Mouse (Mus musculus): Measurements from ENCODE around the gene Cdc42ep1.

The Cdc42ep1 gene

DNA sequence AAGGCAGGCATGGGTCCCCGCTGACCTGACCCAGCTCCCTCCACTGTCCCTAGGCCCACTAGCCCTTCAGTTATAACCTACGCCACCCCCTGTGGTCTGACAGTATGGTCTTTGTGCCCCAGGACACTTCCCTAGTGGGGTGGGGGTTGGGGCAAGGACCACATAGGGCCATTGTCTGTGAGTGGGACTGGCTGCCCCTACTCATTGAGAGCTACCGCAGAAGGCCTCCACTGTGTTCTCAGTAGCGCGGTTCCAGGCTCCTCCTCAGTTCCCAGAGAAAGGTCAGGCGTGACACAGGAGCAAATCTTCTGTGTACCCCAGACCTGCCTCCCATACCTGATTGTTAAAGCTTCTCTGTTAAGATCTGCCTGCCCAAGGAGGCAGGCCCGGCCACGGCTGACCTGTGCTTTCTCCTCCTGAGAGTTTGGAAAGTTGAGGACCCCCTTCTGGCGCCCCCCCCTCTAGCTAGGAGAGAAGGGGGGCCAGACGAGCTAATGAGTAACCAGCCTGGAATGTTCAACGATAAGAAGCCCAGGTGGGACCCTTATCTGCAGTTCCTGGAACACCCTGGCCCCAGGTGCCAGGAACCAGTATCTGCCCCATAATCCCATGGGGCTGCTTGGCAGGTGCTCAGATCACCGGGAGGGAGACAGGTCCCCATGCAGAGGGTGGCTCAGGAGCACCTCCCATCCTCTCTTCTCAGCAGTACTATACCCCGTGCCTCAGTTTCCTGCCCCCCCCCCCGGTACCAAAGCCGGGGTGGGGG, 7.8 kb downstream of the Cdc42ep1 start:
- DNase-seq (ENCODE audit: low spot score), result no peak

DNA sequence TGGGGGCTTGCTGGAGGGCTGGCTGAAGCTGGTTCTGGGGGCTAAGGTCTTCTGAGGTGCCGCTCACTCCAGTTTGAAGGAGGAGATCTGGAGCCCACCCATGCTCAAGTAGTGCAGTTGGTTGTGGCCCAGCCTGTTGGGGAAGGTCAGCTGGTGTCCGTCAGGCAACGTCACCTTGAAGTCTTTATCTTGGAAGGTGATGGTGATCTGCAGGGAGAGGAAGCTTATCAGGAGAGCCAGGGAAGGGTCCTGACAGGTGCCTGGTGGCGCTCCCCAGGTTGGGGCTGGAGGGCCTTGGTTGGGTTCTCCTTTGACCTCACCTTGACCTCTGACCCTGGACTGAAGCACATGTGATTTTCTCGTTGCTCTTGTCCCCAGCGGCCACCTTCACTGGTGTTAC, 8.5 kb downstream of the Cdc42ep1 start:
- no peak for DNase-seq (ENCODE audit: low spot score)

DNA sequence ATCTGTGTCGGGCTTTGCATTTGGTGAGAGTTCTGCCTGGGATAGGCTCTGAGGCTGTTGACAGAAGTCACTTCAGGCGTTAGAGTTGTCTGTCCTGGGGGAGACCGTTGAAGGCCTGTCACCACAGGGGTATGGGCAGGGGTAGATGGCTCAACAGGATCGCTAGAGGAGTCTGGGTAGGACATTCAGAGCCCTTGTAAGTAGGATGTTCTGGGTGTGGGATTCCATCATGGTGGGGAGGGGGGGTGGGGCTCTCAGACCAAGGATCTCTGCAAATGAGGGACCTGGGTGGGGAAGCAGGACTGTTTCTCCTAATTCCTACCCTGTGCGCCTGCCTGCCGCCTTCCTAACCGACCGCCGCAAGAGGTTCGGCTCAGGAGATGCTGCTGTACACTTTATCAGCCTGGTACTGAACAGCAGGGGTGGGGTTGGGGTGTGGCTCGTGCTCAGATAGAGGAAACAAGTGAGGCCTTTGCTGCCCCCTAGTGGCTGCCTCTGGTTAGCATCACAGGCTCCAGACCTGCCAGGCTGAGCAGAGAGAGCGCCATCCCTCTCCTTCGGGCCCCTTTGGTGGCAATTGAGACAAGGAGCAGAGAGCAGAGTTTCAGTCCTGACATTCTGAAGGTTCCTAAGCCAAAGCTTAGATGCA, 9.2 kb downstream of the Cdc42ep1 start:
- peak; percentile 94 for DNase-seq (ENCODE audit: low spot score)

DNA sequence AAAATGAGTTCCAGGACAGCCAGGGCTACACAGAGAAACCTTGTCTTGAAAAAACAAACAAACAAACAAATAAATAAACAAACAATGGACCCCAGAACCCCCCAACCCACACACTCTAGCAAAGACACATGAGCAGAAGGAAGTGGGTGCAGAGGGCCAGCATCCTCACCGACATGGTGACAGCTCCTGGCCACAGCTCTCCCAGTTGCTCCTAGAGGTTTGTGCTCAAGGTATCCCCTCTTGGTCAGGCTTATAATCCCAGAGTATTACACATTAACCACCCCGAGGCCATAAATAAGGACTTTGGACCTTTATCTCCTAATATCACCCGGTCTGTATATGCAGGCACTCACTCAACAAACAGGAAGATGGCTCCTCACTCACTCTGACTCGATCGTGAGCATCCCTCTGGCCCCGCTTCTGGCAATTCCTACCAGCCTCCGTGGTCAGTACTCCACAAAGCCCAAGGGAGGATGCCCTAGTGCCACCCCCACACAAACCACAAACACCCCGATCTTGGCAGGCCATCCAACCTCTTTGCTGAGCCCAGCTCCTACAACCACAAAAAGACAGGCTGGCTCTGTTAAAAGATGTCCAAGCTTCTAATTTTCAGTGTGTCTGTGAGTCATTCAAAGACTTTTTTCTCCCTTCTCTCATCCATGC, 13.0 kb downstream of the Cdc42ep1 start, which contains the start of gene Lgals2:
Gene Lgals2 (minus strand): TSS at position 227 of the 663 bp plus-strand sequence.
- no peak for DNase-seq (ENCODE audit: low spot score)

DNA sequence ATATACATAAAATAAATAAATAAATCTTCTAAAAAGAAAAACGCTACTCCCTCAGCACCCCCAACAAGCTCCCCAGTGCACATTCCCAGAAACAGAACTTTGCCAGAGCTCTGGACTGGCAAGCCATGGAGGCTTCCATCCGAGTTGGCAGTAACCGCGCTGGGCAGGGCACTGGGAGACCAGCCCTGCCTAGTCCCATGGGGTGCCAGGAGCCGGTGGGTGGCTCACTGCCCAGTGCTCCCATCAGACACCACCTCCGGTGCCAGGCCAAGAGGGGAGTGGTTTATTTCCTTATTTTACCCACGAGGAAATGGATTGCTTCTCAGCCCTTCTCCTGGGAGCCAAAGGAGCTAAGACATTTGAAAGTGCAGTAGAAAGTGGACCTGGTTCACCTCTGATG, 14.6 kb downstream of the Cdc42ep1 start:
- no peak for DNase-seq (ENCODE audit: low spot score)

DNA sequence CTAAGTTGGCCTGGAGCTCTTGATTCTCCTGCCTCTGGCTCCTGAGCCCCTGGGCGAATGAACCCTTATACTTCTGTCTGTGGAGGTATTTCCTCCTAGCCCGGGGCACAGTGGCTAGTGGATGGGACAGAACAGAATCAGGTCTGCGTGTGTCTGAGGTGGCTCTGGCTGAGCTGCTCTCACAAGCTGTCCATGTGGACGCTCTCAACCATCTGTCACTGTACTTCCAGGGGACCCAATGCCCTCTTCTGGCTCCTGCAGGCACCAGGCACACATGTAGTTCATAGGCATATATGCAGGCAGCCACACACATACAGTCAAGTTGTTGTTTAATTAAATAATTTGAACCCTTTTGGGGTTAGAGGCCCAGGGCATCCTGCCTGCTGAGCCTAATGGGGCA, 16.9 kb downstream of the Cdc42ep1 start:
- no peak for DNase-seq (ENCODE audit: low spot score)

DNA sequence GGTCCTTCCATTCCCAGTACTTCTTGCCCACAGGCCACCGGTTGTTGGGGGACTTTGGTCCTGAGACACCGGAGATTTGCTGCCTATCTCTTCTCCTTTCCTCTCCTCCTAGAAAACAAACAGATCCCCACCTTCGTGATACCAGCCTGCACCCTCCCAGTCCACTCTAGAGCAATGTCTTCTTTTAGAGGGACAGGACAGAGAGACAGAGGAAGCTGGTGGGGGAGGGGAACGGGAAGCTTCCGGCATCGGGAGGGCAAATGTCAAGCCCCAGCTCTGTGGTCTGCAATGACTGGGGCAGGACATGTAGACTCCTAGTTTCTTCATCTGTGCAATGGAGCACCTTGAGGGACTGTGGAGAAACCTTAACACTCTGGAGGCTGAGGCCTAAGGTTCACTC, 17.3 kb downstream of the Cdc42ep1 start:
- DNase-seq (ENCODE audit: low spot score), result no peak

DNA sequence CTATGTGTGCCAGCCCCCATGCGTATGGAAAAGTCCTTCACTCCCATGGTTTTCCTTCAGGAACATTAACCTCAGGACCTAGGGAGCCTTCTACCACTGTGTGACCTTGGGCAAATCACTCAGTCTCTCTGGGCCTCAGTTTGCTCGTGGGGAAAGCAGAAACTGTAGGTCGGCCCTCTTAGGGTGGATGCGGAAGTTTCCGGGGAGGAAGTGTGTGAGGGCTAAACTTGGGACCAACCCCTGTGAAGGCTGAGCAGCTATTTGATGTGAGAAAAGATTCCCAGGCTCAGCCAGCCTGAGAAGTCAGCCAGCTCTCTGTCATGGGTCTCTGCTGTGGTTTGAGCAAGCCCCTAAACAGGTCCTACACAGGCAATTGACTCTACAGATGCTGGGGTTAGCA, 19.9 kb downstream of the Cdc42ep1 start:
- DNase-seq (ENCODE audit: low spot score), result no peak

DNA sequence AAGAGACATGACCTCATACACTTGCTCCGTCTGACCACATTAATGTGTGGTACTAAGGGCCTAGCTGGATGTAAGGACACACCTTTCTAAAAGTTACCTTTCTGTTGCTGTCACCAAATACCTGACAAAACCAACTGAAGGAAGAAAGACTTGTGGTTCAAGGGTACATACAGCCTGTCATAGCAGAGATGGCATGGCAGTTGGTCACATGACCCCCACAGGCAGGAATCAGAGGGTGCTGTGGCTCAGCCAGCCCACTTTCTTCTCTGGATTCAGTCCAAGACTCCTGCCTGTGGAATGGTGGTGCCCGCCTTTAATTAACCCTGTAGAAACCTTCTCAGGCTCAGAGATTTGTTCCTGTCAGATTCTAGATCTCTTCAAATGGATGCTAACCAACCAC, 20.7 kb downstream of the Cdc42ep1 start:
- no peak for DNase-seq (ENCODE audit: low spot score)

DNA sequence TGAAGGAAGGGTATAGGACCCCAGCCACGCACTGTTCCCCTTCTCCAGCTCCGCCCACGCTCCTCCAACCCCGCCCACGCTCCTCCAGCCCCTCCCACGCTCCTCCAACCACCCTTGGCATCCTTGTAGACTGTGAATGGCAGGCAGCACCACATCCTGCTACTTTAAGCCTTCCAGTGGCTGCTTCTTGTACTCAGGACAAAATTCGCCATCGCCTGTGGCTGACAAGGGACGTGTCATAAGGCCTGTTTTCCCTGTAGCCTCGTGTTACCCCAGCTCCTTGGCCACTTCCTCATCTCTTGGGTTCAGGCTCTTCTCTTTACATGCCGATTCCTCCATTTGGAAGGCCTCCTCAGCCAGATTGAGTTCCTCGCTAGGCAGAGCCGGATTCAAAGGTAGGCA, 21.4 kb downstream of the Cdc42ep1 start:
- no peak for DNase-seq (ENCODE audit: low spot score)

DNA sequence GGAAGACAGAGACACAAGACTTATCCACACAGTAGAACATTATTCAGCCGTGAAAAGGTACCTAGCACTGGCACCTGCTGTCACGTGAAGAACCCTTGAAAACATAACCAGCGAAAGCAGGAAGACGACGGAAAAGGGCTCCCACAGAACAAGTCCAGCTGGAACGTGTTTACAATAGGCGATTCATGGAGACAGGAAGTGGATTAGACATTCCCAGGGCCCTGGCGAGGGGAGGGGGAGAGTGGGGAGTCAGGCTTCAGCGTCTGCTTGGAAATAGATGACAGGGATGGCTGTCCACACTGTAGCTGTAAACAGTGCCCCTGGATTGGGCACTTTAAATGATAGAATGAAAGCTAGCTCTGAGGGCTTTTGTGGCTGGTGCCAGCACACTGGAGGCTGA, 26.0 kb downstream of the Cdc42ep1 start:
- no peak for DNase-seq (ENCODE audit: low spot score)

DNA sequence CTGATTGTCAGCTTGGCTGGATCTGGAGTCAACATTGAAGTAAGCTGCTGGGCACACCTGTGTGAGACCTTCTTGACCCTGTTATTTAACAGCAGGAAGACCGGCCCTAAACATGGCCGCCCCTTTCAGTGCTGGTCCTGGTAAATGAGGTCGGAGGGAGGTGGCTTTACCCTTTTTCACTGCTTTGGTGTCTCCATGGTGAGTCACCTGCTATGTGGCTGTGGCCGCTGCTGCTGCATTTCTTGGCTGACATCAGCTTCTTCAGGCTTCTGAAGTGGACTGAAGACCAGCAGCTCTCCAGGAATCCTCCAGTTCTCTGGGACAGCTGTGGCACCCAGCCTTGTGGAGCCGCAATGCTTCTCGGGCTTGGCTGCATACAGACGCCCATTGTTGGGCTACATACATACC, 26.4 kb downstream of the Cdc42ep1 start:
- no peak for DNase-seq (ENCODE audit: low spot score)

DNA sequence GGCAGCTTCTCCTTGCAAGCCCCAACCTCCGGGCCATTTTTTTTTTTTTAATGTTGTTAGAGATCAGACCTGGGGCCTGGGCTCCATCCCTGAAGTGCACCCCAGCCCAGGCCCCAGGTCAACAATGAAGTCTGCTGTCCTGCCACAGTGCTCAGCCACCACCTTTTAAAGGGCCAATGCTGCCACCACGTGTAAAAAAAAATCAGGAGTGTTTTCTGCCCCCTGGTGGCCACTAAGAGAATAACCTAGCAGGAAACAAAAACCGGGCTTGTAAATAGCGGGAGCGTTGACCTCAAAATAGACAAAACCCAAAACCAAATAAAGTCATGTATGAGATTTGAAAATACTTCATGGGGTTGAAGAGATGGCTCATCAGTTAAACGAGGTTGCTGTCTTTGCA, 27.4 kb downstream of the Cdc42ep1 start:
- DNase-seq (ENCODE audit: low spot score), result no peak

DNA sequence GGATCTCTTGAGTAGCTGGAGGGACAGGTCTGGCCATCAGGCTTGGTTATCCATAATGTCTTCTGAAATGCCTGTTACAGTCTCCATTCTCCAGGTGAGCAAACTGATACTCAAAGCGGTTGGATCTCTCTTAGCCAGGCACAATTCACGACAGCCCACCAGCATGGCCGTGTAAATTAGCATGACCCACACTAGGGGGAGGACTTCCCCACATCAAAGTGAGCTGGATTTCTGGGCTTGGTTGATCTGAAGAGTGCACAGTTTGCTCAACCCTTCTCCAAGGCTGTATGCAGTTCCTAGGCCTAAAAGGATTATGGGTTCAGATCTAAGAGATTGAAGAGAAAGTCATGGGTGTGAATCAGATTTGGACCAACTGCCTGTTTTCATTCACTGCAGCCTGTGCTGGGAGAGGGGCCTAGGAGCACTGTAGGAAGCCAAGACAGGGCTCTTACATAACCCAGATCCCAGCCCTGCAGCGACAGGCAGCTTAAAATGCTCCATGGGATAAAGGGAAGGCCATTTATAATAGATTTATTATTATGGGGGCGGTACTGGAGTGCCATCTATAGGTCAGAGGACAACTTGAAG, 29.7 kb downstream of the Cdc42ep1 start:
- no peak for DNase-seq (ENCODE audit: low spot score)

DNA sequence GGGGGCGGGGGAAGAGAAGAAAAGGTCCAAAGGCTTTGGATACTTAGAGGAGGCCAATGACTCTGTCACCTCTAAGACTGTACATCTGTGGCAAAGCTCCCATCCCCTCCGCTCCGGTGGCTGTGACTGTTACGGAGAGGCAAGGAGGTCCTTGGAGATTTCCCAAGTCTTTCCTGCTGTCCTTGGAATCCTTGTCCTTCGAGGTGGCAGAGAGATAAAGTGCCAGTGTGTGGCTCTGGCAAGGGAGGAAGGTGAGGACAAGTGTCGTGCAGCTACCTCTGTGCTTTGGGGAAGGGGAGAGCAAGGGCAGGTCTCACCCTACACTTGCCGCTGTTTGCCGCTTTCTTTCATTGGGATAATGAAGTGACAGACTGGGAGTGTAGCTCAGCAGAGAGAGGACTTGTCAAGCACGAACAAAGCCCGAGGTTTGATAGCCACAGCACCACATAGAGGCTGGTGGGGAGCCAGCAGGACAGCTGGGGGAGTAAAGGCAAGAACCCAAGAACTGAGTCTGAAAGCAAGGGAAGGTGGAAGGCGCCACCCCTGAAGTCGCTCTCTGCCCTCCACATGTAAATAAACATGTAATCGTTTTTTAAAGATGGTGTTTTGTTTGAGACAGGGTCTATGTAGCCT, 31.5 kb downstream of the Cdc42ep1 start:
- no peak for DNase-seq (ENCODE audit: low spot score)

DNA sequence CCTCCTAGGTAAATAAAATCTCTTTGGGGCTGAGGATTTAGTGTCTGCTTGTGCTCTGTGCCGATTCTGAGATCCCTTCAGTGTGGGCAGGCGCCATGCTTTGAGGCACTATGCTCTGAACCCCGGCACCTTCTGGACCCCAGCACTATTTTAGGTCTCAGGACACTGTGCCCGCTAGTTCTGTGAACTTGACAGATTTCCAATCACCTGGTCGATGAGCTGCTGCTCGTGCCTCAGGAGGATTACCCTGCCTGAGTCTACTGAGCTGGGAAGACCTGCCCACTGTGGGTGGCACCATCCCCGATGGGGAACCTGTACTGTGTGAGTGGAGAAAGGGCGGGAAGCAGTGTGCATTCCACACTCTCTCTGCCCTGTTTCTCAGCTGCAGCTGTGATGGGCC, 32.6 kb downstream of the Cdc42ep1 start:
- no peak for DNase-seq (ENCODE audit: low spot score)

DNA sequence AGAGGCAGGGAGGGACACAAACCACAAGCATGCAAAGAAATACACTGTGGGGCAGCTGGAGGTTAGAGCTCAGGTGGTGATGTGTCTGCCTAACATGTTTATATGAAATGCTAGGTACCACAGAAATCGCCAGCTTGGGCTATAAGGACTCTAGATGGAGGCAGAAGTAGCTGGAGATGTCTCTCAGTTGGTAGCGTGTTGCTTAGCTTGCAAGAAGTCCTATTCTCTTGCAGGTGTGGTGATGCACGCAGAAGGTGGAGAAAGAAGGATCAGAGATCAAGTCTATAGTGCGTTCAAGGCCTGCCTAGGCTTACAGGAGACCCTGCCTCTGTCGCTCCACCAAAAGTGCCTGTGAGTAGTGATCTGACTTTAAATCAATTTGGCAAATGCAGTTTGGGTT, 33.1 kb downstream of the Cdc42ep1 start:
- no peak for DNase-seq (ENCODE audit: low spot score)

DNA sequence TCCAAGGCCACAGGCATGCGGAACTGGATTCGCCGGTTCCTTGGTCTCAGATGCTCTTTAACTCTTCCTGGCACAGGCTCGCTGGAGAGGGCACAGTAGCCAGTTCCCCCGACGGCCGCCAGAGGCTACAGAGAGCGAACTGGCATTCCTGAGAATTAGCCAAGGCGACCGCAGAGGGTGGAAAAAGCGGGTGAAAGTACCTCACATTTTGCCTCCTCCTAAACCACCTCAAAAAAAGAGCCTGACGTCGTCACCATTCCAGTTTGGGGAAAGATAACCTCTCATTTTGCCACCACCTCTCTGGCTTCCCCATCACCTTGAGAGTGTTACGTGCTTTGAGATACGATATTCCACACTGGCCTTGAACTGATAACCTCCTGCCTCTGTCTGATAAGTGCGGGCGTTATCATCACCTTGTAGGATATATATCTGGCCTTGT, 33.9 kb downstream of the Cdc42ep1 start:
- DNase-seq (ENCODE audit: low spot score), result peak; percentile 79

DNA sequence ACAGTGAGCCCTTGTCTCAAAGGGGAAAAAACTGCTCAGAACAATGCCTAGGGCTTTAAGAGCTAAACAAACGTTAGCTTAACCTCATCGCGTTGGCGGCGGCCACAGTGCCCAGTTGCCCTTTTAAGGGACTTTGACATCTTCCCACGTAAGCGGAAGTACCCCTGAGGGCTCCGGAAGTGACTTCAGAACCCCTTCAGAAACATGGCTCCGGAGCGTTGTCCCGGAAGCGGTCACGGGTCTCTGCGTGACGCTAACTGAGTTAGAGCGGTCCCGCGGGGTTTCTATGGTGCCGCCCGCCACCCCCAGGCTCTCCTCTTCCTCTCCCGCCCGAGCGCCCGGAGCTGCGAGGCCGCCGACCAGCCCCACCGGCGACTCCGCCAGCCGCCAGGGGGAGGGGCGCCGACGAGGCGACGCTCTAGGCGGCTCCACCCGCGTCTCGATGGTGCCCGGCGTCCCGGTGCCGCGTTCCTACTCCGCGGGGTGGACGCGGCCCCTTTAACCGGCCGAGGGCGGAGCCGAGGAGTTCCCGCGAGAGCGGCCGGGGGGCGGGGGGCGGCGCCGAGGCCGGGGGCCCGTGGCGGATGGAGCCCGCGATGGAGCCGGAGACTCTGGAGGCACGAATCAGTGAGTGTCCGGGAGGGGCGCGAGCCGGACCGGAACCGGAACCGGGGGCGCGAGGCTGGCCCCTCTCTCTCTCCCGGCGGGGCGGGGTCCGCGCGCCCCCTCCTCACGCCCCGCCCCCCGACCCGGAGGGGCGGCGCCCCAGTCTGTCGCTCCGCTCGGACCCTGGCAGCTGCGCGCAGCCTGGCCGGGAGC, 34.8 kb downstream of the Cdc42ep1 start, which contains the start of gene Gga1:
Gene Gga1 (plus strand): TSS at position 200 of the 819 bp plus-strand sequence.
- DNase-seq (ENCODE audit: low spot score), result peak; percentile 87

DNA sequence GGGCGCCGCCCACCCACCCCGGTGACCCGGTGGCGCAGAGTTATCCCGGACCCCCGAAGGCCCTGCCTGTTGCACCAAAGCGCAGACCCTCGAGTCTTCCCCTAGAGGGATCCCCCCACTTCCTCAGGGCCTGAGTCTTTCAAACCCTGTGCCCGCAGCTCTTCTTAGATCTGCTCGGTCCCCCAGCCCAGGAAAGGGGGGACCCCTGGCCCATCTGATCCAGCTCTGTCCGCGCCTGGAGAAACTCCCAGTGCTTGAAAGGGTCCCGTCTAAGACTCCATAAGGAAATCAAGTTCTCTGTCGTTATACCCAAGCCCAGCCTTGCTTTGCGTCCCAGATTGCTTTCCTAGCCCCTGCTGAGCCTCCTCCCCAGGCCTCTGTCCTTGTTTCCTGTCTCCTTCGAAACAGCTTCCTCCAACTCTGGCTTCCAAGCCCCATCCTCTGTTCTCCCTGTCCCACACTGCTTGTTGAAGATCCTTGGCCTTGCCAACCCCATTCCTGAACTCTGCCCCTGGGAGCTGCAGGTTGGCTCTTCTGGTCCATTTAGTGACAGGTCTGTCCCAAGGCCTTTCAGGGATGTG, 35.5 kb downstream of the Cdc42ep1 start:
- DNase-seq (ENCODE audit: low spot score), result no peak

All from urinary bladder, postnatal 25 days (tissue).